Mouse (Mus musculus) frontal cortex, postnatal 25 days (tissue): ENCODE results near the gene Vmn1r17.
"Not testable (repeated sequence)": the region's sequence is repeated elsewhere in the genome, so short reads cannot be mapped to it uniquely, and the experiment has no call there.

Experiments
- DNase-seq, 2 experiments: peaks; one replicate each; pipeline ENCODE4 v3.0.0; 2022; ENCODE audit warnings: low spot score in 2 of 2

Vmn1r17 gene

DNA sequence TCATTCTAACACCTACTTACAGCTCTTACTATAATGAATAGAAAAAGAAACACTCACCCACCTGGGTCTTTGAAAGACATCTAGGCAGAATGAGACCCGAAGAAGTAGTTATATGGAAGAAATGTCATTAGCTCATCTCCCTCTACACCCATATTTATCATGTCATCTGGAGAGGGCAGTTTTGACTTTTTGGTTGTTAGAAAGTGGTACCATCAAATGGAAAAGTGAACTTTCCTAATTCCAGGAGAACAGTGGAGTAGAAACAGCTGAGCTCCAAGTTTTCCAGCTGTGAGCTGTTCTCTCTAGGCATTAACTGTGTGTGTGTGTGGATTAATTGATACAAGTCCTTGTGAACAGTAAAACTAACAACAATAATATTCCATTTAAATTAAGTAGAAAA is at the start of gene Vmn1r17:
Gene Vmn1r17 (minus strand): TSS at position 101 of the 400 bp plus-strand sequence.
- no peak for DNase-seq

DNA sequence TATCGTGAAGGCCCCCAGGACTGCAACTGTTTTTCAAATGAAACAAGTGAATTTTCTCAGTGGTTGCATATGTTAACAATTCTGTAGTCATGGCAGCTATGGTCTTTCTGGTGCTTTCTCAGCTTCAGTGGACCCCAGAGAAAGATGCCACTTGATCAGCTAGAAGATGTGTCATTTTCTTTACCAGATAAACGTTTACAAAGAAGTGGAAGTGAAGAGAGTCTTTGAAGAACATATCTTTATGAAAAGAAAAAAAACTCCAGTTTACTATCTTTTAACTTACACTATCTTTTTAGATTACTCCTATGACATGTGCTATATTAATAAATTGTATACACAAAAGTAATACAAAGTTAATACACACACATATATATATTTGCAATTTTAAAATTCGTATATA is 40.0 kb upstream of the Vmn1r17 start, which contains the start of gene Vmn1r19:
Gene Vmn1r19 (plus strand): TSS at position 301 of the 400 bp plus-strand sequence.
- not testable (repeated sequence) for DNase-seq

GRCm38 (mm10) chr6:57395683-57396082 is 32.2 kb upstream of the Vmn1r17 start, which contains the start of gene Vmn1r18:
TSS of gene Vmn1r18 (minus strand) at chr6:57395783.
- no peak for DNase-seq

DNA sequence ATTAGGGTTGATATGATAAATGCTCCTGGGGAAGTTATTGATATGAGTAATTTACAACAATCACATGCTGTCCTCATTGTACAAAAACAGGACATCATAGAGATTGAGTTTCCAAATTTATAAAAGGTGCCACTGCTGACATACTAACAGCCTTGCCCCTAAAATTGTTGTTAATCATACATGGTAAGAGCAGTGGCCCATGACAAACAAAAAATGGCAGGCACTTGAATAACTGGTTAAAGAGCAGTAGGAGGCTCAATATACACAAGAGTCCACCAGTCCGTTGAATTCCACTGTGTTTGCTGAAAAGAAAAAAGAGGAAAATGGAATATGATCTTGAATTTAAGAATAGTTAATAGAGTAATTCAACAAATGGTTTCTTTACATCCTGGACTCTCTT is 4.0 kb upstream of the Vmn1r17 start:
- no peak for DNase-seq

GRCm38 (mm10) chr6:57365866-57366265 is 2.3 kb upstream of the Vmn1r17 start:
- not testable (repeated sequence) for DNase-seq

- DNase-seq = no peak
These were observed 6.7 kb downstream of the Vmn1r17 start for GRCm38 (mm10) chr6:57356864-57357263.

GRCm38 (mm10) chr6:57329394-57329793 is 34.1 kb downstream of the Vmn1r17 start, which contains the start of gene Vmn1r16:
TSS of gene Vmn1r16 (minus strand) at chr6:57329494.
- no peak for DNase-seq

DNA sequence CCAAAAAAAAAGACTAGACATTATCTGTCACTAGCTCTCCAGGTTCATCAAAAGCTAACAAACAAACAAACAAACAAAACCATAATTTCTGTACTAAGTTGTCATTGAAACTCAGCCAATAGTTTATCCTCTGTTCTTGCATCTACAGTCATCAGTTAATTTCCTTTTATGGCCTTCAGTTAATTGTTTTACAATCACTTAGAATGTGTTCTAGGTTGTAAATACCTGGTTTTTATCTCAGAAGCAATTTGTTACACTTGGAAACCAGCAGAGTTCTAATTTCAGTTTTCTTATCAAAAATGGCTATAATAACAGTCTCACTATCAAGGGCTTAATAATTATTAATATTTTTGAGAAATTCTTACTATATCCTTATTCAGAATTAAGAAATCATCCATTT is 37.4 kb downstream of the Vmn1r17 start:
- no peak for DNase-seq
